Mouse (Mus musculus) CD4-positive, CD25-positive, alpha-beta regulatory T cell, adult 4 months (primary cell): ENCODE data around the gene Prmt7. TPM values are rescaled to one million over a fixed set of nuclear protein-coding genes. Genes with fewer than 3 reads are reported as not detected.

Source experiments
- ATAC-seq: one replicate; pipeline ENCODE4 v1.8.0; 2017
- polyA plus RNA-seq, 2 experiments: library from polyadenylated mRNA; unstranded; fragments of 100-300 nt; shearing (Covaris generic); gene quantifications; one replicate each; pipeline ENCODE4 v1.2.1; 2017

The Prmt7 gene
- polyA plus RNA-seq, 2 experiments from 2014 or later, result 31.5 to 46.0 TPM

- no peak for ATAC-seq
These were observed 82.0 kb downstream of the Prmt7 start for GRCm38 (mm10) chr8:106292484-106293396.

GRCm38 (mm10) chr8:106298261-106298660 lies 87.5 kb downstream of the Prmt7 start:
- ATAC-seq, result no peak

DNA sequence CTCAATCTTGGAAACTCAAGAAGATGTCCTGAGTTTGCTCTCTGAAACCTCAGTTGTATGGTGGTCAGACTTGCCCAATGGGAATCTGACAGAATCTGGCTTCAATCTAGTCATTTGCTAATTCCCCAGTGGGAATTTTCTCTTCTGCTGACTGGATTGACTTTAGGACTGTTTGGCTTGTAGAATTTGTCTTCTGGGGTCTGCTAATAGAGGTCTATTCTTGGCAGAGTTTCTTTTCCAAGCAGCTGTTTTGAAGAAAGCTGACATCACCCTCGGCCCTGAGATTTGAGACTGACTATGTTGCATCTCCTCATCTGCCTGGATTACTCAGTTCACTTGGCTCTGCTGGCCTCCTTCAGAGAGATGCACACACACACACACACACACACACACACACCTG lies 88.1 kb downstream of the Prmt7 start:
- no peak for ATAC-seq

GRCm38 (mm10) chr8:106299686-106300085 lies 89.0 kb downstream of the Prmt7 start:
- ATAC-seq, result no peak

GRCm38 (mm10) chr8:106300739-106301715 lies 90.3 kb downstream of the Prmt7 start:
- ATAC-seq, result no peak

Other genes starting within 250 kb of the Prmt7 start
- gene Slc12a4, start 244.8 kb upstream of the Prmt7 start, polyA plus RNA-seq, result 1 to 10 TPM; 4.5 to 7.2 TPM
- not detected for gene Dpep3, start 231.5 kb upstream of the Prmt7 start, polyA plus RNA-seq
- 10 to 100 TPM; 24.3 to 30.5 TPM for gene Dus2, start 219.6 kb upstream of the Prmt7 start, polyA plus RNA-seq
- not detected for gene Dpep2nb, start 205.0 kb upstream of the Prmt7 start, polyA plus RNA-seq
- gene Ddx28, start 199.1 kb upstream of the Prmt7 start, polyA plus RNA-seq, result 10 to 100 TPM in 1 of 2 experiments, 1 to 10 TPM in 1; 8.4 to 13.2 TPM
- gene Nfatc3, start 152.1 kb upstream of the Prmt7 start, polyA plus RNA-seq, result 10 to 100 TPM; 28.1 to 32.3 TPM
- not detected for gene Esrp2, start 74.0 kb upstream of the Prmt7 start, polyA plus RNA-seq
- 1 to 10 TPM; 4.8 to 7.7 TPM for gene Pla2g15, start 60.5 kb upstream of the Prmt7 start, polyA plus RNA-seq
- gene Slc7a6, start 42.1 kb upstream of the Prmt7 start, polyA plus RNA-seq, result 10 to 100 TPM; 28.6 to 43.7 TPM
- gene Slc7a6os, start within 50 bp of the Prmt7 start, polyA plus RNA-seq, result 10 to 100 TPM; 24.6 to 28.9 TPM
- gene Smpd3, start 127.1 kb downstream of the Prmt7 start, polyA plus RNA-seq, result under 1 TPM in 1 of 2 experiments, not detected in 1; 0.07 TPM
- 1 to 10 TPM; 4.1 to 6.1 TPM for gene Zfp90, start 204.4 kb downstream of the Prmt7 start, polyA plus RNA-seq